Comparison of ENCODE assay signal across 25 mouse cellular contexts in the genomic region with DNA sequence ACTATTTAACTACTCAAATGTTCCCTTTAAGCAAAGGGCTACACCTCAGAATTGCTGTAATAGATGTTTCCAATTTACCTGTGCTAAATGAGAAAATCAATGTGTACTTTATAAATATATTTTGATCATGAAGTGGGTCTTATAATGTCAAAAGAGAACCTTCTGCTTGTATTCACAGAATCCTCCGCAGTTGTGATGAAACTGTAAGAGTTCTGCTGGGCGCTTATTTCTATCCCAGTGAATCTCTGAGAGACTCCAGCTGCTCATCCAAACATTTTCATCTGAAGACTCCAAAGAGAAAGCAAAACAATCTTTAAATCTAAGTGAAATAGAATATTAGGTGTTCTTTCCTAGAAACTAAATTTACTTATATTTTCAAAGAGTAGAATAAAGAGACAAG.
"Had no signal": no experiment of that assay in that cellular context is flagged by ENCODE, and none has a peak within 500 bp of the region (broad histone marks: within the 10 kb centered on the region; RNA-seq: fewer than 3 reads in every experiment).

No protein-coding gene starts in this region.

- H3K9ac ChIP-seq: limb, embryonic 13.5 days; liver, embryonic 12.5 days; liver, embryonic 15.5 days; lung, embryonic 15.5 days; midbrain, embryonic 13.5 days; neural tube, embryonic 12.5 days; neural tube, embryonic 15.5 days had no signal

- DNase-seq: kidney, adult 9 months; kidney, postnatal 14 days; kidney, postnatal 4 days; layer of hippocampus, postnatal 36 days; liver; lung, adult 18-20 months; lung, postnatal 10 days; lung, postnatal 36 days; right cerebral cortex, adult 18-20 months; right cerebral cortex, postnatal 14 days; right cerebral cortex, postnatal 4 days; thymus, adult 2 months; thymus, postnatal 14 days; thymus, postnatal 4 days had no signal

- H3K27ac ChIP-seq: limb, embryonic 10.5 days; limb, embryonic 13.5 days; liver, embryonic 12.5 days; liver, embryonic 15.5 days; lung, embryonic 15.5 days; midbrain, embryonic 10.5 days; midbrain, embryonic 13.5 days; neural tube, embryonic 12.5 days; neural tube, embryonic 15.5 days; stomach, postnatal 0 days had no signal

- H3K36me3 ChIP-seq: limb, embryonic 10.5 days; limb, embryonic 13.5 days; liver, embryonic 12.5 days; liver, embryonic 15.5 days; lung, embryonic 15.5 days; midbrain, embryonic 10.5 days; midbrain, embryonic 13.5 days; neural tube, embryonic 12.5 days; neural tube, embryonic 15.5 days had no signal

- H3K27me3 ChIP-seq: limb, embryonic 13.5 days; liver, embryonic 12.5 days; liver, embryonic 15.5 days; lung, embryonic 15.5 days; megakaryocyte, embryonic 14.5 days; midbrain, embryonic 13.5 days; neural tube, embryonic 12.5 days; neural tube, embryonic 15.5 days had no signal

- H3K9me3 ChIP-seq: limb, embryonic 10.5 days; limb, embryonic 13.5 days; liver, embryonic 12.5 days; liver, embryonic 15.5 days; lung, embryonic 15.5 days; megakaryocyte, embryonic 14.5 days; midbrain, embryonic 10.5 days; midbrain, embryonic 13.5 days; neural tube, embryonic 12.5 days; neural tube, embryonic 15.5 days had no signal

- H3K4me1 ChIP-seq: limb, embryonic 10.5 days; limb, embryonic 13.5 days; liver, embryonic 12.5 days; liver, embryonic 15.5 days; lung, embryonic 15.5 days; megakaryocyte, embryonic 14.5 days; midbrain, embryonic 10.5 days; midbrain, embryonic 13.5 days; neural tube, embryonic 12.5 days; neural tube, embryonic 15.5 days had no signal

- H3K4me3 ChIP-seq: limb, embryonic 10.5 days; limb, embryonic 13.5 days; liver, embryonic 12.5 days; liver, embryonic 15.5 days; lung, embryonic 15.5 days; megakaryocyte, embryonic 14.5 days; midbrain, embryonic 10.5 days; midbrain, embryonic 13.5 days; neural tube, embryonic 12.5 days; neural tube, embryonic 15.5 days had no signal

- ATAC-seq: liver, embryonic 12.5 days; midbrain, embryonic 13.5 days had no signal

- H3K4me2 ChIP-seq: limb, embryonic 13.5 days; liver, embryonic 12.5 days; liver, embryonic 15.5 days; lung, embryonic 15.5 days; midbrain, embryonic 13.5 days; neural tube, embryonic 12.5 days; neural tube, embryonic 15.5 days had no signal
